Mouse (Mus musculus) embryonic facial prominence, embryonic 12.5 days (tissue): ENCODE results near the gene Ckap4. TPM values are rescaled to one million over a fixed set of nuclear protein-coding genes. Genes with fewer than 3 reads are reported as not detected.
A peak's percentile ranks its signal among the peaks of the same experiment; 100 is the strongest.

Experiments
- ATAC-seq: fragments of 200-750 bp; cut with Nextera tagmentation; 2 replicates; pipeline ENCODE4 v1.8.0; 2017; ENCODE audit not compliant: insufficient number of reproducible peaks, insufficient read depth, low FRiP score, low TSS enrichment
- H3K27ac ChIP-seq: fragments of 300-500 bp; sonication (generic); 2 replicates; pipeline ENCODE4 v1.5.1; 2016; ENCODE audit warnings: mild to moderate bottlenecking
- H3K27me3 ChIP-seq: fragments of 300-500 bp; sonication (generic); 2 replicates; pipeline ENCODE4 v1.6.1; 2016; ENCODE audit warnings: mild to moderate bottlenecking, moderate library complexity
- H3K36me3 ChIP-seq: fragments of 300-500 bp; sonication (generic); 2 replicates; pipeline ENCODE4 v1.6.1; 2016; ENCODE audit warnings: mild to moderate bottlenecking
- H3K4me1 ChIP-seq: fragments of 300-500 bp; sonication (generic); 2 replicates; pipeline ENCODE4 v1.6.1; 2016
- H3K4me2 ChIP-seq: fragments of 300-500 bp; sonication (generic); replicated peaks from 2 replicates; pipeline ENCODE4 v1.6.1; 2016; ENCODE audit warnings: mild to moderate bottlenecking, moderate library complexity
- H3K4me3 ChIP-seq: fragments of 300-500 bp; sonication (generic); 2 replicates; pipeline ENCODE4 v1.5.1; 2016; ENCODE audit warnings: mild to moderate bottlenecking
- H3K9ac ChIP-seq: fragments of 300-500 bp; sonication (generic); 2 replicates; pipeline ENCODE4 v1.6.1; 2016; ENCODE audit warnings: mild to moderate bottlenecking, moderate library complexity
- H3K9me3 ChIP-seq: fragments of 300-500 bp; sonication (generic); 2 replicates; pipeline ENCODE4 v1.6.1; 2016; ENCODE audit warnings: mild to moderate bottlenecking, moderate library complexity
- WGBS: fragments of 180-500 bp; shearing (Covaris S2); methylation state at CpG from one replicate; pipeline ENCODE4 v1.1.7; 2016; 5-methylcytosine and 5-hydroxymethylcytosine counted together
- polyA plus RNA-seq: library from polyadenylated mRNA; unstranded; fragments of >200 nt; fragmentation: Nextera tagmentation; extraction: Ambion mirVana; gene quantifications from 2 replicates; pipeline ENCODE4 v1.2.1, GENCODE M21; 2016

Ckap4 gene
- polyA plus RNA-seq, 1 experiment from 2014 or later: 117 TPM

DNA sequence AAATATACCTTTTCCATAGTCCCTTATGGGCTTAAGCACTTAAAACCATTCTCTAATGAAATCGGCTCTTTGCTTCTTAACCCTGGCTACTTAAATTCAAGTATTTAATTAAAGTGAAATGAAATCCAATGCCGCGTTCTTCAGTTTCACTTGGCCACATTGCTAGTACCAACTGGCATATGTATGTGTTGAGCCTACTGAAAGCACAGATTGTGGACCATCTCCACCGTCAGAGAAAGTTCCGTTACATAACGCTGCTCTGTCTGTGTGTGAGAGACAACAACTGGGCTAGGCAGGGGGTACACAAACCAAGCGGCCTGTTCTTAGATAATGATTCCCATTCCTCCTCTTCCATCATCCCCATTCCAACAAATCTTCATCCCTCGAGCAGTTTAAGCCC lies 30.6 kb upstream of the Ckap4 start:
- no peak for ATAC-seq
- WGBS: 69% methylated on average over 8 of the region's 8 CpGs

GRCm38 (mm10) chr10:84562567-84563554 lies 29.0 kb upstream of the Ckap4 start:
- H3K27me3 ChIP-seq: no peaks in the 10 kb centered on the region
- H3K9ac ChIP-seq: no peak overlapping the region
- no peak overlapping the region for H3K4me3 ChIP-seq
- no peak overlapping the region for H3K27ac ChIP-seq
- no peaks in the 10 kb centered on the region for H3K36me3 ChIP-seq
- WGBS: 49% methylated on average over 13 of the region's 13 CpGs
- H3K4me1 ChIP-seq: peaks cover 3% of the 10 kb centered on the region; the same call in 1 of the 2 replicates
- peak; percentile 58 for ATAC-seq
- peaks cover 7% of the 10 kb centered on the region; the same call in 1 of the 2 replicates for H3K9me3 ChIP-seq
- H3K4me2 ChIP-seq: no peak overlapping the region

More for the DNA sequence above, 30.6 kb upstream of the Ckap4 start:
- Histone ChIP-seq H3K27ac (no peak overlapping the region), H3K27me3 (no peaks in the 10 kb centered on the region), H3K36me3 (no peaks in the 10 kb centered on the region), H3K4me1 (peaks cover 3% of the 10 kb centered on the region; the same call in 1 of the 2 replicates), H3K4me3 (no peak overlapping the region), H3K9ac (no peak overlapping the region), H3K4me2 (no peak overlapping the region), H3K9me3 (no peaks in the 10 kb centered on the region)

GRCm38 (mm10) chr10:84562121-84562520 lies 28.3 kb upstream of the Ckap4 start:
- H3K4me1 ChIP-seq: peaks cover 3% of the 10 kb centered on the region; the same call in 1 of the 2 replicates

GRCm38 (mm10) chr10:84559986-84560385 lies 26.1 kb upstream of the Ckap4 start:
- ATAC-seq: no peak
- no peak overlapping the region for H3K9ac ChIP-seq
- H3K27me3 ChIP-seq: no peaks in the 10 kb centered on the region
- no peak overlapping the region for H3K4me3 ChIP-seq
- H3K9me3 ChIP-seq: peaks cover 7% of the 10 kb centered on the region; the same call in 1 of the 2 replicates
- no peak overlapping the region for H3K27ac ChIP-seq
- H3K36me3 ChIP-seq: no peaks in the 10 kb centered on the region
- 87% methylated on average over 4 of the region's 4 CpGs for WGBS
- no peak overlapping the region for H3K4me2 ChIP-seq
- H3K4me1 ChIP-seq: 0 out of 2 replicates have a peak, but pooled peaks cover 3% of the 10 kb centered on the region

More at GRCm38 (mm10) chr10:84562121-84562520, 28.3 kb upstream of the Ckap4 start:
- Histone ChIP-seq H3K9ac (no peak overlapping the region), H3K9me3 (peaks cover 7% of the 10 kb centered on the region; the same call in 1 of the 2 replicates), H3K36me3 (no peaks in the 10 kb centered on the region), H3K27ac (no peak overlapping the region), H3K4me3 (no peak overlapping the region), H3K27me3 (no peaks in the 10 kb centered on the region), H3K4me2 (no peak overlapping the region)
- WGBS: 43% methylated on average over 5 of the region's 5 CpGs
- ATAC-seq: no peak

- H3K4me1 ChIP-seq: 0 out of 2 replicates have a peak, but pooled peaks cover 3% of the 10 kb centered on the region
- no peak overlapping the region for H3K4me3 ChIP-seq
- H3K4me2 ChIP-seq: no peak overlapping the region
- ATAC-seq: no peak
- WGBS: 90% methylated on average over 1 of the region's 1 CpGs
- H3K9me3 ChIP-seq: peaks cover 7% of the 10 kb centered on the region; the same call in 1 of the 2 replicates
- H3K27me3 ChIP-seq: no peaks in the 10 kb centered on the region
- no peaks in the 10 kb centered on the region for H3K36me3 ChIP-seq
- H3K9ac ChIP-seq: no peak overlapping the region
- H3K27ac ChIP-seq: no peak overlapping the region
These were observed 24.6 kb upstream of the Ckap4 start for GRCm38 (mm10) chr10:84558511-84558910.

GRCm38 (mm10) chr10:84556120-84556519 lies 22.3 kb upstream of the Ckap4 start:
- Histone ChIP-seq H3K27me3 (no peaks in the 10 kb centered on the region), H3K4me2 (no peak overlapping the region), H3K4me1 (no peaks in the 10 kb centered on the region), H3K27ac (no peak overlapping the region), H3K36me3 (no peaks in the 10 kb centered on the region), H3K9me3 (peaks cover 7% of the 10 kb centered on the region), H3K4me3 (no peak overlapping the region), H3K9ac (no peak overlapping the region)
- ATAC-seq: no peak
- WGBS: 64% methylated on average over 2 of the region's 2 CpGs

- Histone ChIP-seq H3K9ac (no peak overlapping the region), H3K36me3 (no peaks in the 10 kb centered on the region), H3K4me2 (no peak overlapping the region), H3K27me3 (no peaks in the 10 kb centered on the region), H3K4me1 (no peaks in the 10 kb centered on the region), H3K9me3 (peaks cover 7% of the 10 kb centered on the region), H3K27ac (no peak overlapping the region), H3K4me3 (no peak overlapping the region)
- no peak for ATAC-seq
- WGBS: 38% methylated on average over 6 of the region's 6 CpGs
These were observed 20.6 kb upstream of the Ckap4 start for GRCm38 (mm10) chr10:84554291-84555009.

DNA sequence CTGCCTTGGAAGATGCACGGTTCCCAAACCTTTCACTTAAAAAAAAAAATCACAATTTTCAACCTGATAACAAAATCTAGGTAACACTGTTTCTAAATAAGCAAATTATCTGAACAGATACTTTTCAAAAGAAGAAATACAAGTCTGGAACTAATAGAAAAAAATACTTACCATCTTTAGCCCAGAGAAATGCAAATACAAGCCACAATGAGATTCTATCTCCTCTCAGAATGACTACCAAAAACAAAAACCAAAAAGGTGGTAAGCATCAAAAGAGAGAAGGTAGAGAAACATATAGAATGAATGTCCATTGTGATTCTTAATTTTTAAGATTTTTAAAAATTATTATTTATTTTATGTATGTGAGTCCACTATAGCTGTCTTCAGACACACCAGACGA lies 18.6 kb upstream of the Ckap4 start:
- whole genome bisulfite sequencing: 81% methylated on average over 2 of the region's 2 CpGs
- H3K9ac ChIP-seq: no peak overlapping the region
- H3K4me3 ChIP-seq: no peak overlapping the region

GRCm38 (mm10) chr10:84551846-84552245 lies 18.0 kb upstream of the Ckap4 start:
- 88% methylated on average over 3 of the region's 3 CpGs for WGBS
- no peaks in the 10 kb centered on the region for H3K27me3 ChIP-seq

More for the DNA sequence above, 18.6 kb upstream of the Ckap4 start:
- Histone ChIP-seq H3K9me3 (no peaks in the 10 kb centered on the region; the same call in 1 of the 2 replicates), H3K4me2 (no peak overlapping the region), H3K36me3 (no peaks in the 10 kb centered on the region), H3K27ac (no peak overlapping the region), H3K4me1 (no peaks in the 10 kb centered on the region), H3K27me3 (no peaks in the 10 kb centered on the region)
- no peak for ATAC-seq

DNA sequence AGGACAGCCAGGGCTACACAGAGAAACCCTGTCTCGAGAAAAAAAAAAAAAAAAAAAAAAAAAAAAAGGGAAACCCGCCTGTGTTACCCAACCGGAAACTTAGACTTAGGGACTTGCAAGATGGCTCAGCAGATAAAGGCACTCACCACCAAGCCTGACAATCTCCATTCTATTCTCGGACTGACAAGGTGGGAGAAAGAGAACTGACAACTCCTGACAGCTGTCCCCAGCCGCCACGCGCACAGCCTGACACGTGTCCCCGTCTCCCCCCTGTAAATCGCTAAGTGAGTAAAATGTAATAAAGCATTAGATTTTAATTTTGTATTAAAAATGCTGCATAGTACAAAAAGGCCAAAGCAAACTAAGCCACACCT lies 16.0 kb upstream of the Ckap4 start:
- Histone ChIP-seq H3K4me2 (no peak overlapping the region), H3K4me3 (no peak overlapping the region), H3K9me3 (no peaks in the 10 kb centered on the region; the same call in 1 of the 2 replicates), H3K9ac (no peak overlapping the region), H3K27ac (no peak overlapping the region), H3K4me1 (no peaks in the 10 kb centered on the region), H3K36me3 (no peaks in the 10 kb centered on the region), H3K27me3 (no peaks in the 10 kb centered on the region)
- ATAC-seq: no peak
- WGBS: 87% methylated on average over 9 of the region's 10 CpGs

More at GRCm38 (mm10) chr10:84551846-84552245, 18.0 kb upstream of the Ckap4 start:
- Histone ChIP-seq H3K27ac (no peak overlapping the region), H3K4me2 (no peak overlapping the region), H3K4me3 (no peak overlapping the region), H3K9me3 (no peaks in the 10 kb centered on the region; the same call in 1 of the 2 replicates), H3K4me1 (no peaks in the 10 kb centered on the region), H3K9ac (no peak overlapping the region), H3K36me3 (no peaks in the 10 kb centered on the region)
- ATAC-seq: no peak

GRCm38 (mm10) chr10:84549146-84549919 lies 15.5 kb upstream of the Ckap4 start:
- Histone ChIP-seq H3K27ac (no peak overlapping the region), H3K36me3 (no peaks in the 10 kb centered on the region), H3K27me3 (no peaks in the 10 kb centered on the region), H3K9me3 (no peaks in the 10 kb centered on the region; the same call in 1 of the 2 replicates), H3K9ac (no peak overlapping the region), H3K4me2 (no peak overlapping the region), H3K4me1 (peaks cover 2% of the 10 kb centered on the region; the same call in 1 of the 2 replicates), H3K4me3 (no peak overlapping the region)
- no peak for ATAC-seq
- 83% methylated on average over 17 of the region's 17 CpGs for WGBS
